Mouse (Mus musculus) neural tube, embryonic 13.5 days (tissue): ENCODE measurements around the gene Ap1s2. TPM values are rescaled to one million over a fixed set of nuclear protein-coding genes. Genes with fewer than 3 reads are reported as not detected.
A peak's percentile ranks its signal among the peaks of the same experiment; 100 is the strongest.

ENCODE experiments used
- ATAC-seq: fragments of 200-750 bp; cut with Nextera tagmentation; 2 replicates; pipeline ENCODE4 v1.8.0; 2017; ENCODE audit warnings: low read depth, mild to moderate bottlenecking, moderate TSS enrichment, moderate library complexity
- H3K27ac ChIP-seq: fragments of 300-500 bp; sonication (generic); replicated peaks from 2 replicates; pipeline ENCODE4 v1.5.1; 2015; ENCODE audit warnings: moderate library complexity, mild to moderate bottlenecking, inconsistent platforms
- H3K27me3 ChIP-seq: fragments of 300-500 bp; sonication (generic); 2 replicates; pipeline ENCODE4 v1.6.1; 2015; ENCODE audit warnings: mild to moderate bottlenecking, inconsistent platforms
- H3K36me3 ChIP-seq: fragments of 300-500 bp; sonication (generic); 2 replicates; pipeline ENCODE4 v1.6.1; 2015; ENCODE audit warnings: mild to moderate bottlenecking, inconsistent platforms
- H3K4me1 ChIP-seq: fragments of 300-500 bp; sonication (generic); replicated peaks from 2 replicates; pipeline ENCODE4 v1.6.1; 2015; ENCODE audit warnings: inconsistent platforms
- H3K4me2 ChIP-seq: fragments of 300-500 bp; sonication (generic); 2 replicates; pipeline ENCODE4 v1.6.1; 2015; ENCODE audit warnings: inconsistent platforms, mild to moderate bottlenecking, moderate library complexity
- H3K4me3 ChIP-seq: fragments of 300-500 bp; sonication (generic); 2 replicates; pipeline ENCODE4 v1.5.1; 2015; ENCODE audit warnings: mild to moderate bottlenecking, inconsistent platforms
- H3K9ac ChIP-seq: fragments of 300-500 bp; sonication (generic); 2 replicates; pipeline ENCODE4 v1.6.1; 2015; ENCODE audit warnings: moderate library complexity, mild to moderate bottlenecking, inconsistent platforms
- H3K9me3 ChIP-seq: fragments of 300-500 bp; sonication (generic); 2 replicates; pipeline ENCODE4 v1.6.1; 2016; ENCODE audit warnings: inconsistent platforms
- WGBS: fragments of 180-500 bp; shearing (Covaris S2); methylation state at CpG from one replicate; pipeline ENCODE4 v1.1.7; 2015; 5-methylcytosine and 5-hydroxymethylcytosine counted together
- polyA plus RNA-seq: library from polyadenylated mRNA; unstranded; fragments of >200 nt; fragmentation: Nextera tagmentation; extraction: Ambion mirVana; gene quantifications from 2 replicates; pipeline ENCODE4 v1.2.1, GENCODE M21; 2015

Gene Ap1s2
- polyA plus RNA-seq, 1 experiment from 2014 or later = 90.3 TPM

DNA sequence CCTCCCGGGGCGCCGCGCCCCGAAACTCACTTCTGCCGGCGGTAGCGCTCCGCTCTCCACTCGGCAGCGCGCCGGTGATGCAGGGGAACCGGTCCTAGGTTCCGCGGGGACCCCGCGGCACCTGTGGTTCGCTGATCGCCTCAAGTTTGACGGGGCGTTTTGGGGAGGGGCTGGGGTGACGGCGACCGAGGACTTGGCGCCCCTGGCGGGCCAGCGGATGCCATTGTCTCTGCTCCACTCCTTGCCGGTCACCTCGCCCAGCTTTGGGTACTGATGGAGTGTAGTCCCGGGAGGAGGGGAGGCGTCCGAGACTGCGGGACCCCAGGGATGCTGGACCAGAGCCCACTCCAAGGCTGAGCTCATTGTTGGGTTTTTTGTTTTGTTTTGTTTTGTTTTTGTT, 564 bp downstream of the Ap1s2 start:
- peak; percentile 62 for ATAC-seq
- H3K4me1 ChIP-seq = no peaks in the 10 kb centered on the region
- peak overlapping the region; percentile 62 for H3K4me3 ChIP-seq
- peak overlapping the region; percentile 74 for H3K9ac ChIP-seq
- H3K9me3 ChIP-seq = no peaks in the 10 kb centered on the region
- H3K27me3 ChIP-seq = no peaks in the 10 kb centered on the region
- no peaks in the 10 kb centered on the region for H3K36me3 ChIP-seq
- peak overlapping the region; percentile 57 for H3K4me2 ChIP-seq
- 13% methylated on average over 32 of the region's 34 CpGs for WGBS
- H3K27ac ChIP-seq = peak overlapping the region; percentile 91

DNA sequence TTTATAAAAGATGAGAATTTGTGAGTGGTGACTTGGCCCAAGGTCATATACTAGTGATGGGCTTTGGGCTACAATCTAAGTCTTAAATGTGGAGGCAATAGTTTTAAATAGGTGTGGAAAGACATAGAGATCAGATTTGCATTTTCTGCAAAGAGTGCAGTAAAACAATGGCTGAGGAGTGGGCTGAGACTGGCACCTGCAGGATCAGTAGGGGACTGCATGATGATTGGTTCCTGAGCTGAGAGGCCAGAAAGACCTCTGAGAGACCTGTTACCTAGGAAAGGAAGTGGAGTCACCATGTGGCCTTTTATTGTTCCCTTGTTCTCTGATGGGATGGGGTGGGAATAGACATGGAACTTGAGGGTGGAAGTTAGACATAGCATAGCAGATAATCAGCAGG, 4.0 kb downstream of the Ap1s2 start:
- no peak overlapping the region for H3K9ac ChIP-seq
- no peaks in the 10 kb centered on the region for H3K9me3 ChIP-seq
- ATAC-seq = no peak
- no peak overlapping the region for H3K4me3 ChIP-seq
- H3K4me2 ChIP-seq = no peak overlapping the region
- H3K27ac ChIP-seq = no peak overlapping the region
- H3K4me1 ChIP-seq = no peaks in the 10 kb centered on the region
- peaks cover 7% of the 10 kb centered on the region for H3K27me3 ChIP-seq
- 0 out of 2 replicates have a peak, but pooled peaks cover 2% of the 10 kb centered on the region for H3K36me3 ChIP-seq

DNA sequence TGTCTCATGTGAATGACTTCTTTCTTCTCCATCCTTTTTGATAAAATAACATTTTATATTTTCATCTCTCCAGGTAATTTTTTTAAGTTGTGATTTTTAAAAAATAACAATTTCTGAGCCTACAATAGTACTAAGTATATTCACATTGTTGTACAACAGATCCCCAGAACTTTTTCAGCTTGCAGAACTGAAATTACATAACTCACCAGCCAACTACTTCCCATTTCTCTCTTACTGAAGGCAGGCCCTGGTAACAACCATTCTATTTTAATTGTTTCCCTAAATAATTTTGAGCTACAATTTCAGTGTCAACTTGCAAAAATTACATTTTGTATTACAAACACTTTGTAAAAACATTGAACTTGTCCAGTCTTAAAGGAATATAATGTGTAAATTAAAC, 20.7 kb downstream of the Ap1s2 start:
- peaks cover 22% of the 10 kb centered on the region for H3K27me3 ChIP-seq
- H3K9ac ChIP-seq = no peak overlapping the region
- no peaks in the 10 kb centered on the region for H3K9me3 ChIP-seq
- no peaks in the 10 kb centered on the region for H3K36me3 ChIP-seq
- no peaks in the 10 kb centered on the region for H3K4me1 ChIP-seq
- ATAC-seq = no peak
- H3K4me3 ChIP-seq = no peak overlapping the region
- H3K27ac ChIP-seq = no peak overlapping the region
- H3K4me2 ChIP-seq = no peak overlapping the region

GRCm38 (mm10) chrX:163934731-163935130, 25.9 kb downstream of the Ap1s2 start:
- ATAC-seq = no peak

DNA sequence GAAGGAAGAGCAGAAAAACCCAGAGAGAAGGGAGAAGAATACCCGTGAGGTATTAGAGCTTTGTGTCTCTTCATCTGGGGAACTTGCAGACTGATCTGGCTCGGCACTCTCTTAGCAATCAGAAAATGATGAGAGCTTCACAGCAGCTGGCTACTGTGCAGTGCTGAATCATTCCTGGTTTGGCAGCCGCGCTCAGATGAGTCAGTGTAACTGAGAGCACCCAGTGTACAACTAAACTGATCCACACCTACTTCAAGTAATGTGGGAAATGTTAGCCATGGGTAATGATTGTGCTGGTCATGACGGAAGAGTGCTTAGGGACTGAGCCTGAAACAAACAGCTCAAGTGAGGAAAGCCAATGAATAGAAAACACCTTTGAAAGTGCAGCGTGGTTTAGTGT, 29.8 kb downstream of the Ap1s2 start:
- H3K4me3 ChIP-seq = no peak overlapping the region
- WGBS = 92% methylated on average over 6 of the region's 6 CpGs
- H3K27me3 ChIP-seq = peaks cover 11% of the 10 kb centered on the region
- no peak overlapping the region for H3K9ac ChIP-seq
- H3K36me3 ChIP-seq = peaks cover 29% of the 10 kb centered on the region
- no peak overlapping the region for H3K4me2 ChIP-seq
- no peak for ATAC-seq
- no peak overlapping the region for H3K27ac ChIP-seq
- H3K9me3 ChIP-seq = no peaks in the 10 kb centered on the region
- H3K4me1 ChIP-seq = no peaks in the 10 kb centered on the region

More at GRCm38 (mm10) chrX:163934731-163935130, 25.9 kb downstream of the Ap1s2 start:
- Histone ChIP-seq H3K9me3 (no peaks in the 10 kb centered on the region), H3K36me3 (0 out of 2 replicates have a peak, but pooled peaks cover 12% of the 10 kb centered on the region), H3K4me2 (no peak overlapping the region), H3K27me3 (peaks cover 18% of the 10 kb centered on the region), H3K27ac (no peak overlapping the region), H3K4me1 (no peaks in the 10 kb centered on the region), H3K4me3 (no peak overlapping the region), H3K9ac (no peak overlapping the region)
- 80% methylated on average over 8 of the region's 8 CpGs for WGBS

DNA sequence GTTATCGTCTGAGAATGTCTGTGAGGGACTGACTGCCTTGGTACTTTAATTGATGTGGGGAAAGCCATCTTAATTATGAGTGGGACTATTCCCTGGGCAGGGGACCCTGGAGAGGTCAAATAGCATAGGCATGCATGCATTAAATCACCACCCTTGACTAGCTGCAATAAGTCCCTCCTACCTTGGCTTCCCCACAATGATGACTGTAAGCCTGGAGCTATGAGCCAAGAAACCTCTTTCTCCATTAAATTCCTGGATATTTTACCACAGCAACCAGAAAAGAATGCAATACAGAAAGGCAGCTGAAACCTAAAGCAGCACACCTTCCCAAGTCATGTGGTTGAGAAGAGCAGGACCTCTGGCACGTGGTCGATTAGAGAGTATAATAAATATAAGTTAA, 35.6 kb downstream of the Ap1s2 start:
- Histone ChIP-seq H3K27me3 (peaks cover 7% of the 10 kb centered on the region; the same call in 1 of the 2 replicates), H3K9me3 (no peaks in the 10 kb centered on the region), H3K4me2 (no peak overlapping the region), H3K36me3 (peaks cover 38% of the 10 kb centered on the region), H3K4me1 (no peaks in the 10 kb centered on the region), H3K9ac (no peak overlapping the region), H3K4me3 (no peak overlapping the region), H3K27ac (no peak overlapping the region)
- ATAC-seq = no peak
- 92% methylated on average over 3 of the region's 3 CpGs for WGBS

DNA sequence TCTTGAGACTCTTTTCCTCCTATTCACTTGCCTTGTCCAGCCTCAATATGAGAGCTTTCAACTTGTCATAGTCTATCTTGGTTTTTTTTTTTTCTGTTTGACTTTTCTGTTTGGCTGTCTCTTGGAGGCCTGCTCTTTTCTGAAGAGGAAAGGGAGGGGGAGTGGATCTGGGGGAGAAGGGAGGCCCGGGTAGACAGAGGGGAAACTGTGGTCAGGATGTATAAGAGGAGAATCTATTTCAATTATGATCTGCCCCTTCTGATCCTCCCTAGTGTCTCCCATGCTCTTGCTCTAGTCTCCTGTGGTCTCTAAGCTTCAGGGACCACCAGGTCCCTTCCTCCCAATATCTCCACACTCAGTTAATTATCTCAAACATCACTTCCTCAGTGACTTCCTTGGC, 42.8 kb downstream of the Ap1s2 start:
- H3K9ac ChIP-seq = no peak overlapping the region
- 91% methylated on average over 1 of the region's 1 CpGs for WGBS
- H3K4me3 ChIP-seq = no peak overlapping the region
- no peaks in the 10 kb centered on the region; the same call in 1 of the 2 replicates for H3K27me3 ChIP-seq
- H3K9me3 ChIP-seq = no peaks in the 10 kb centered on the region
- H3K4me2 ChIP-seq = no peak overlapping the region
- peaks cover 45% of the 10 kb centered on the region for H3K36me3 ChIP-seq
- H3K27ac ChIP-seq = no peak overlapping the region
- no peak for ATAC-seq
- H3K4me1 ChIP-seq = no peaks in the 10 kb centered on the region

- H3K4me2 ChIP-seq = peak overlapping the region; percentile 62
- no peaks in the 10 kb centered on the region for H3K9me3 ChIP-seq
- peaks cover 15% of the 10 kb centered on the region; the same call in 1 of the 2 replicates for H3K4me1 ChIP-seq
- WGBS = 35% methylated on average over 12 of the region's 12 CpGs
- H3K27ac ChIP-seq = peak overlapping the region; percentile 95; the same call in 1 of the 2 replicates
- peaks cover 25% of the 10 kb centered on the region for H3K36me3 ChIP-seq
- no peaks in the 10 kb centered on the region for H3K27me3 ChIP-seq
- H3K4me3 ChIP-seq = peak overlapping the region; percentile 65
- peak overlapping the region; percentile 81 for H3K9ac ChIP-seq
- no peak for ATAC-seq
Measured at GRCm38 (mm10) chrX:163957381-163957780, 48.6 kb downstream of the Ap1s2 start.

GRCm38 (mm10) chrX:163957803-163958466, 49.1 kb downstream of the Ap1s2 start:
- WGBS = 25% methylated on average over 43 of the region's 67 CpGs
- Histone ChIP-seq H3K27ac (peak overlapping the region; percentile 95), H3K4me1 (peaks cover 15% of the 10 kb centered on the region; the same call in 1 of the 2 replicates), H3K9me3 (no peaks in the 10 kb centered on the region), H3K4me2 (peak overlapping the region; percentile 62), H3K4me3 (peak overlapping the region; percentile 65), H3K9ac (peak overlapping the region; percentile 81), H3K27me3 (no peaks in the 10 kb centered on the region), H3K36me3 (peaks cover 24% of the 10 kb centered on the region)
- peak; percentile 97 for ATAC-seq

- peak within 1 kb of the TSS; percentile 62 for H3K4me2 ChIP-seq
- ATAC-seq = peak; percentile 99
- H3K27ac ChIP-seq = peak within 1 kb of the TSS; percentile 95
- 17% methylated on average over 27 of the region's 29 CpGs for WGBS
- H3K36me3 ChIP-seq = peaks cover 19% of the 10 kb centered on the region
- H3K27me3 ChIP-seq = no peaks in the 10 kb centered on the region
- H3K4me1 ChIP-seq = peaks cover 15% of the 10 kb centered on the region; the same call in 1 of the 2 replicates
- H3K9ac ChIP-seq = peak within 1 kb of the TSS; percentile 81
- no peaks in the 10 kb centered on the region for H3K9me3 ChIP-seq
- H3K4me3 ChIP-seq = peak within 1 kb of the TSS; percentile 65
Measured at GRCm38 (mm10) chrX:163958467-163958875, 49.7 kb downstream of the Ap1s2 start, which contains the start of gene Zrsr2. Gene Zrsr2 (minus strand): TSS chrX:163958661.

GRCm38 (mm10) chrX:163981092-163981491, 72.3 kb downstream of the Ap1s2 start:
- Histone ChIP-seq H3K9me3 (no peaks in the 10 kb centered on the region), H3K27me3 (peaks cover 8% of the 10 kb centered on the region), H3K27ac (no peak overlapping the region), H3K36me3 (no peaks in the 10 kb centered on the region), H3K9ac (no peak overlapping the region), H3K4me3 (no peak overlapping the region), H3K4me1 (no peaks in the 10 kb centered on the region), H3K4me2 (no peak overlapping the region)
- no peak for ATAC-seq
- WGBS = 100% methylated on average over 1 of the region's 1 CpGs

DNA sequence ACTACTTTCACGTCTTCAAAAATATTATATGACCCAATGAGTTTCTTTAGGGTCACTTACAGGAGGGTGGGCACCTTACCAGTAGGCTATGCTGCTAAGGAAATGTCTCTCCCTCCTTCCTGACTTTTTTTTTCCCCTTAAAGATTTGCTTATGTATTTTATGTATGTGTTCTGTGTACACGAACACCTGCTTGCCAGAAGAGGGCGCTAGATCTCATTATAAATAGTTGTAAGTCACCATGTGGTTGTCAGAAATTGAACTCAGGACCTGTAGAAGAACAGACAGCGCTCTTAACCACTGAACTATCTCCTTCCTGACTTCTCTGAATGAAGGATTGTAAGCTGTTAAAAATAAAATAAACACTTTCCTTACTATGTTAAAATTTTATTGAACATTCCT, 72.7 kb downstream of the Ap1s2 start:
- ATAC-seq = no peak
- Histone ChIP-seq H3K27ac (no peak overlapping the region), H3K4me3 (no peak overlapping the region), H3K27me3 (peaks cover 8% of the 10 kb centered on the region), H3K9ac (no peak overlapping the region), H3K36me3 (no peaks in the 10 kb centered on the region), H3K4me1 (no peaks in the 10 kb centered on the region), H3K4me2 (no peak overlapping the region), H3K9me3 (no peaks in the 10 kb centered on the region)
- 57% methylated on average over 4 of the region's 4 CpGs for WGBS

DNA sequence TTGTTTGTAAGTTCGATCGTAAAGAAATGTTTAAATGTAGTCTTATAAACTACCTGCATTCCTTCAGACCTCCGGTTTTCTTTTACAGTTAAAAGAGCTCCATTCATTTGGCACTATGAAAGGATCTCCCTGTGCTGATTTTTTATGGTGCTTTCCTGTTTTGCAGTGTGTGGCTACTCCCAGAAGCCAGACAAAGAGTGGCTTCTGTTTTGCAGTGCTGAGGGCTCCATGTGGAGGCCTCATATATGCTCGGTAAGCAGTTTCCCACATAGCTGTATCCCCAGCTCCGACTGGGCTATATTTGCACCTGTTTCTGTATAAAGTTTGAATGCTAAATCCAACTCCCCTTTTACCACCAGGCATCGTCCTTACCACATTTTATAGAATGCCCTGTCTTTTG, 73.3 kb downstream of the Ap1s2 start:
- H3K27me3 ChIP-seq = peaks cover 8% of the 10 kb centered on the region
- H3K36me3 ChIP-seq = no peaks in the 10 kb centered on the region
- H3K9ac ChIP-seq = no peak overlapping the region
- no peak for ATAC-seq
- H3K4me3 ChIP-seq = no peak overlapping the region
- H3K4me2 ChIP-seq = no peak overlapping the region
- no peak overlapping the region for H3K27ac ChIP-seq
- 60% methylated on average over 6 of the region's 6 CpGs for WGBS
- no peaks in the 10 kb centered on the region for H3K9me3 ChIP-seq
- H3K4me1 ChIP-seq = no peaks in the 10 kb centered on the region
